Mouse (Mus musculus): ENCODE results near the gene Gata3.

Gata3 gene

GRCm38 (mm10) chr2:9890906-9891305 is 1.1 kb upstream of the Gata3 start:
- no peak for TF ChIP-seq GATA4 (IDR thresholded peaks at IDR 0.05; ENCODE audit: insufficient replicate concordance, low read length)

GRCm38 (mm10) chr2:9890251-9890650 is 417 bp upstream of the Gata3 start:
- TF ChIP-seq GATA4 (IDR thresholded peaks at IDR 0.05; ENCODE audit: insufficient replicate concordance, low read length): no peak

- no peak for TF ChIP-seq GATA4 (IDR thresholded peaks at IDR 0.05; ENCODE audit: insufficient replicate concordance, low read length)
Measured at GRCm38 (mm10) chr2:9888913-9889650, 752 bp downstream of the Gata3 start, which contains the start of gene 9230102O04Rik. Gene 9230102O04Rik, minus strand, starts transcription at chr2:9889540.

GRCm38 (mm10) chr2:9887636-9888035 is 2.2 kb downstream of the Gata3 start:
- TF ChIP-seq GATA4 (IDR thresholded peaks at IDR 0.05; ENCODE audit: insufficient replicate concordance, low read length): no peak

GRCm38 (mm10) chr2:9886921-9887610 is 2.8 kb downstream of the Gata3 start:
- TF ChIP-seq GATA4 (IDR thresholded peaks at IDR 0.05; ENCODE audit: insufficient replicate concordance, low read length): no peak

GRCm38 (mm10) chr2:9886031-9886430 is 3.8 kb downstream of the Gata3 start:
- TF ChIP-seq GATA4 (IDR thresholded peaks at IDR 0.05; ENCODE audit: insufficient replicate concordance, low read length): no peak

GRCm38 (mm10) chr2:9885217-9885770 is 4.5 kb downstream of the Gata3 start:
- TF ChIP-seq GATA4 (IDR thresholded peaks at IDR 0.05; ENCODE audit: insufficient replicate concordance, low read length): no peak

- TF ChIP-seq GATA4 (IDR thresholded peaks at IDR 0.05; ENCODE audit: insufficient replicate concordance, low read length): no peak
Measured at GRCm38 (mm10) chr2:9884533-9885216, 5.2 kb downstream of the Gata3 start.

- no peak for TF ChIP-seq GATA4 (IDR thresholded peaks at IDR 0.05; ENCODE audit: insufficient replicate concordance, low read length)
Measured at GRCm38 (mm10) chr2:9883803-9884532, 5.9 kb downstream of the Gata3 start.

- TF ChIP-seq GATA4 (IDR thresholded peaks at IDR 0.05; ENCODE audit: insufficient replicate concordance, low read length): no peak
Measured at GRCm38 (mm10) chr2:9882926-9883802, 6.7 kb downstream of the Gata3 start.

- no peak for TF ChIP-seq GATA4 (IDR thresholded peaks at IDR 0.05; ENCODE audit: insufficient replicate concordance, low read length)
Measured at GRCm38 (mm10) chr2:9882371-9882925, 7.4 kb downstream of the Gata3 start.

GRCm38 (mm10) chr2:9881611-9882023 is 8.2 kb downstream of the Gata3 start:
- no peak for TF ChIP-seq GATA4 (IDR thresholded peaks at IDR 0.05; ENCODE audit: insufficient replicate concordance, low read length)

GRCm38 (mm10) chr2:9881051-9881591 is 8.7 kb downstream of the Gata3 start, which contains the start of gene 4930412O13Rik:
Gene 4930412O13Rik, plus strand, starts transcription at chr2:9881252.
- TF ChIP-seq GATA4 (IDR thresholded peaks at IDR 0.05; ENCODE audit: insufficient replicate concordance, low read length): no peak

Data from liver, adult (tissue).